Mouse (Mus musculus): ENCODE data around the gene Prr19.

Prr19 gene

GRCm38 (mm10) chr7:25316532-25317445 lies 15.6 kb downstream of the Prr19 start, which contains the start of gene Megf8:
Gene Megf8, plus strand, starts transcription at chr7:25317164.
- intact Hi-C loops (cut with DNase I): loop anchor here (5.0 kb wide), 1 partner anchor 74 kb away; no protein-coding TSS in a partner anchor

- intact Hi-C loops (cut with DNase I): loop anchor here (5.0 kb wide), 1 partner anchor 75 kb away; no protein-coding TSS in a partner anchor
These were observed 16.3 kb downstream of the Prr19 start for GRCm38 (mm10) chr7:25317446-25317999.

GRCm38 (mm10) chr7:25322058-25322484 lies 20.9 kb downstream of the Prr19 start:
- intact Hi-C loops (cut with DNase I): no loop called here

GRCm38 (mm10) chr7:25323219-25323618 lies 22.0 kb downstream of the Prr19 start:
- intact Hi-C loops (cut with DNase I): no loop called here

GRCm38 (mm10) chr7:25325431-25325830 lies 24.2 kb downstream of the Prr19 start:
- intact Hi-C loops (cut with DNase I): loop anchor here (5.0 kb wide), 1 partner anchor 42 kb away; the partner anchor contains the start of gene Cnfn

GRCm38 (mm10) chr7:25326233-25326632 lies 25.0 kb downstream of the Prr19 start:
- intact Hi-C loops (cut with DNase I): loop anchor here (5.0 kb wide), 1 partner anchor 41 kb away; the partner anchor contains the start of gene Cnfn

- intact Hi-C loops (cut with DNase I): loop anchor here (5.0 kb wide), 1 partner anchor 91 kb away; no protein-coding TSS in a partner anchor
These were observed 32.5 kb downstream of the Prr19 start for GRCm38 (mm10) chr7:25333596-25334307.

- intact Hi-C loops (cut with DNase I): loop anchor here (5.0 kb wide), 1 partner anchor 92 kb away; no protein-coding TSS in a partner anchor
These were observed 33.3 kb downstream of the Prr19 start for GRCm38 (mm10) chr7:25334472-25334871.

GRCm38 (mm10) chr7:25339329-25339728 lies 38.1 kb downstream of the Prr19 start:
- intact Hi-C loops (cut with DNase I): no loop called here

GRCm38 (mm10) chr7:25341000-25341784 lies 40.0 kb downstream of the Prr19 start:
- intact Hi-C loops (cut with DNase I): no loop called here

GRCm38 (mm10) chr7:25348861-25349260 lies 47.6 kb downstream of the Prr19 start:
- intact Hi-C loops (cut with DNase I): no loop called here
